Mouse (Mus musculus) heart, adult 18-20 months (tissue): ENCODE data around the gene Atp1a2. TPM values are rescaled to one million over a fixed set of nuclear protein-coding genes. Genes with fewer than 3 reads are reported as not detected.

Experiments used
- DNase-seq, 2 experiments: peaks; one replicate each; pipeline ENCODE4 v3.0.0; 2021 to 2022; ENCODE audit warnings: mixed read lengths in 1 of 2
- total RNA-seq, 2 experiments: library from RNA; stranded (reverse); gene quantifications; 2 replicates each; pipeline ENCODE4 v1.2.3; 2021

The Atp1a2 gene
- total RNA-seq, 2 experiments from 2014 or later = 496 to 511 TPM

- DNase-seq = no peak
Observed at GRCm38 (mm10) chr1:172305153-172305552, 7.3 kb upstream of the Atp1a2 start.

GRCm38 (mm10) chr1:172304443-172304842 lies 6.6 kb upstream of the Atp1a2 start:
- DNase-seq = no peak

- no peak for DNase-seq
Observed at GRCm38 (mm10) chr1:172302851-172303250, 5.0 kb upstream of the Atp1a2 start.

- no peak for DNase-seq
Observed at GRCm38 (mm10) chr1:172302311-172302710, 4.4 kb upstream of the Atp1a2 start.

- no peak for DNase-seq
Observed at GRCm38 (mm10) chr1:172301180-172301579, 3.3 kb upstream of the Atp1a2 start.

- peak; percentile 75 to 80 for DNase-seq
Observed at GRCm38 (mm10) chr1:172300247-172300646, 2.4 kb upstream of the Atp1a2 start.

GRCm38 (mm10) chr1:172299528-172299927 lies 1.7 kb upstream of the Atp1a2 start:
- DNase-seq = no peak

- peak; percentile 78 to 80 for DNase-seq
Observed at GRCm38 (mm10) chr1:172296816-172297510, 901 bp downstream of the Atp1a2 start.

- peak; percentile 62 to 69 for DNase-seq
Observed at GRCm38 (mm10) chr1:172295751-172296197, 2.1 kb downstream of the Atp1a2 start.

- no peak for DNase-seq
Observed at GRCm38 (mm10) chr1:172293449-172293848, 4.4 kb downstream of the Atp1a2 start.

GRCm38 (mm10) chr1:172292880-172293279 lies 5.0 kb downstream of the Atp1a2 start:
- DNase-seq = no peak

GRCm38 (mm10) chr1:172289617-172289946 lies 8.3 kb downstream of the Atp1a2 start:
- DNase-seq = no peak

- DNase-seq = no peak
Observed at GRCm38 (mm10) chr1:172288900-172289616, 8.8 kb downstream of the Atp1a2 start.

GRCm38 (mm10) chr1:172286740-172287139 lies 11.1 kb downstream of the Atp1a2 start:
- no peak for DNase-seq

GRCm38 (mm10) chr1:172284221-172284620 lies 13.6 kb downstream of the Atp1a2 start:
- DNase-seq = no peak

- DNase-seq = peak; percentile 59 to 63
Observed at GRCm38 (mm10) chr1:172283073-172283472, 14.8 kb downstream of the Atp1a2 start.

- DNase-seq = peak; percentile 57 to 70
Observed at GRCm38 (mm10) chr1:172281522-172282254, 16.2 kb downstream of the Atp1a2 start.

GRCm38 (mm10) chr1:172279768-172280509 lies 17.9 kb downstream of the Atp1a2 start:
- peak in 1 of 2 experiments; percentile 10 for DNase-seq

GRCm38 (mm10) chr1:172278328-172278727 lies 19.5 kb downstream of the Atp1a2 start:
- DNase-seq = peak in 1 of 2 experiments; percentile 16

- DNase-seq = peak; percentile 15 to 64
Observed at GRCm38 (mm10) chr1:172277172-172277571, 20.7 kb downstream of the Atp1a2 start.

- DNase-seq = peak in 1 of 2 experiments; percentile 2
Observed at GRCm38 (mm10) chr1:172274547-172274946, 23.3 kb downstream of the Atp1a2 start.

GRCm38 (mm10) chr1:172274116-172274515 lies 23.7 kb downstream of the Atp1a2 start:
- peak in 1 of 2 experiments; percentile 10 for DNase-seq
